Mouse (Mus musculus): ENCODE measurements around the gene Prp2. TPM values are rescaled to one million over a fixed set of nuclear protein-coding genes. Genes with fewer than 3 reads are reported as not detected.

Gene Prp2
- total RNA-seq (2023; ENCODE audit: inconsistent age) = not detected in 4 replicates

DNA sequence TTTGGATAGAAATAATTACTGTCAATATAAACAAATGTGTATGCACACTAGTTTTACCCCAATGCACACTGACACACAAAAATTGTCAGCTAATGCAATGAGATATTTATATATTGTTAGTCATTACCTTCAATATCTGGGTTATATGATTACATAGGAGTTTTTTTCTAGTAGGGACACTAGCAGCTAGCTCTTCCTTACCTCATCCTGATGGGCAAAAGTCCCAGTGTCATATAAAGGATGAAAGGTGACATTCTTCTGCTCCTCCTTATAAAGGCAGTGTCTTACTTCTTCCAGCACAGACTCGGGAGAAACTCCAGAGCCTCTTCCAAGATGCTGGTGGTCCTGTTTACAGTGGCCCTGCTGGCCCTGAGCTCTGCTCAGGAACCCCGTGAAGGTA, at the start of gene Prp2:
TSS of gene Prp2 (plus strand) at position 301 of the 400 bp plus-strand sequence.

DNA sequence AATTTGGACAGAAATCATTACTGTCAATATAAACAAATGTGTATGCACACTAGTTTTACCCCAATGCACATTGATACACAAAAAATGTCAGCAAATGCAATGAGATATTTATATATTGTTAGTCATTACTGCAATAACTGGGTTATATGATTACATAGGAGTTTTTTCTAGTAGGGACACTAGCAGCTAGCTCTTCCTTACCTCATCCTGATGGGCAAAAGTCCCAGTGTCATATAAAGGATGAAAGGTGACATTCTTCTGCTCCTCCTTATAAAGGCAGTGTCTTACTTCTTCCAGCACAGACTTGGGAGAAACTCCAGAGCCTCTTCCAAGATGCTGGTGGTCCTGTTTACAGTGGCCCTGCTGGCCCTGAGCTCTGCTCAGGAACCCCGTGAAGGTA, 26.2 kb upstream of the Prp2 start, which contains the start of gene Prh1:
TSS of gene Prh1 (plus strand) at position 301 of the 400 bp plus-strand sequence.

Other genes starting within 250 kb of the Prp2 start
- not detected in 4 replicates for gene Gm8882, start 231.8 kb upstream of the Prp2 start, total RNA-seq (2023; ENCODE audit: inconsistent age)
- gene Prh1, start 26.1 kb upstream of the Prp2 start, total RNA-seq (2023; ENCODE audit: inconsistent age) = not detected in 4 replicates
- not detected in 4 replicates for gene A630073D07Rik, start 55.6 kb downstream of the Prp2 start, total RNA-seq (2023; ENCODE audit: inconsistent age)
- not detected in 4 replicates for gene Tas2r120, start 61.0 kb downstream of the Prp2 start, total RNA-seq (2023; ENCODE audit: inconsistent age)
- not detected in 4 replicates for gene Tas2r121, start 105.1 kb downstream of the Prp2 start, total RNA-seq (2023; ENCODE audit: inconsistent age)
- not detected in 4 replicates for gene Tas2r122, start 116.0 kb downstream of the Prp2 start, total RNA-seq (2023; ENCODE audit: inconsistent age)
- not detected in 4 replicates for gene Tas2r115, start 142.1 kb downstream of the Prp2 start, total RNA-seq (2023; ENCODE audit: inconsistent age)
- not detected in 4 replicates for gene Tas2r124, start 158.8 kb downstream of the Prp2 start, total RNA-seq (2023; ENCODE audit: inconsistent age)
- gene Tas2r102, start 166.2 kb downstream of the Prp2 start, total RNA-seq (2023; ENCODE audit: inconsistent age) = not detected in 4 replicates
- gene Tas2r136, start 182.2 kb downstream of the Prp2 start, total RNA-seq (2023; ENCODE audit: inconsistent age) = not detected in 4 replicates
- not detected in 4 replicates for gene Tas2r117, start 206.9 kb downstream of the Prp2 start, total RNA-seq (2023; ENCODE audit: inconsistent age)